Mouse (Mus musculus): ENCODE measurements at regions not wholly inside any gene's neighbourhood (a gene's known extent, or its start where the extent isn't known, plus 50 kb on each side); places are given as distances from the start of the nearest gene placed in this dataset.

DNA sequence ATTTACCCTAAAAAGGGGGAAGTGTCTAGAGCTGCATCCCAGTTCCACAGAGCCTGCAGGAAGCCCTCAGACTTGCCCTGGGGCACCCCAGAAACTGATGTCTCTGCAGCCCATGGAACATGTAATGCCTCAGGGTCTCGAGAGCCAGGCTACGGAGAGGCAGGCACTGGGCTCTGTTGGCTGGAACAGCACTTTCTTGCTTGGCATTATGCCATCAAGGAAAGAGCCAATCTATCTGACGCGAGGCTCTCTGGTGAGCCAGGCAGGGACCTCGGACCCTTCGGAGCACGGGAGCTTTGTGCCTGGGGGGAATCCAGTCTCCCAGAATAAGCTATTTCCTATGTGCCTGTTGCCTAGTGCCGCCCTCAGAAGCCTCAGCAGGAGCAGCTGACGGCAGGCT lies 166.6 kb downstream of the Adgrd1 start:
- TF ChIP-seq POLR2A (IDR thresholded peaks at IDR 0.05; ENCODE audit: insufficient read length, low read depth) (no peak), MAX (IDR thresholded peaks at IDR 0.05; ENCODE audit: low read depth) (no peak), TCF3 (IDR thresholded peaks at IDR 0.05; ENCODE audit: insufficient read length, low read depth) (no peak), E2F4 (IDR thresholded peaks at IDR 0.05; ENCODE audit: insufficient read depth) (no peak), POLR2AphosphoS2 (IDR thresholded peaks at IDR 0.05; ENCODE audit: insufficient read length, low read depth) (no peak), MYOG (IDR thresholded peaks at IDR 0.05; ENCODE audit: control insufficient read depth in 1 of 3, insufficient read depth in 1 of 3, insufficient read length in 2 of 3, low read depth in 2 of 3) (no peak), CEBPB (IDR thresholded peaks at IDR 0.05; ENCODE audit: insufficient read depth, poor library complexity, severe bottlenecking) (no peak), TCF12 (IDR thresholded peaks at IDR 0.05; ENCODE audit: insufficient read depth, poor library complexity, severe bottlenecking) (no peak), MYOD1 (IDR thresholded peaks at IDR 0.05; ENCODE audit: control insufficient read depth in 1 of 3, insufficient read length in 2 of 3, low read depth in 2 of 3) (no peak), USF1 (IDR thresholded peaks at IDR 0.05; ENCODE audit: low read depth) (no peak), SRF (IDR thresholded peaks at IDR 0.05; ENCODE audit: control insufficient read depth, insufficient read length, low read depth) (no peak), REST (IDR thresholded peaks at IDR 0.05; ENCODE audit: insufficient read depth, insufficient read length) (no peak)
